Mouse (Mus musculus) kidney, adult 11 months (tissue): ENCODE measurements around the gene Txn2.
A peak's percentile ranks its signal among the peaks of the same experiment; 100 is the strongest.

ENCODE experiments used
- DNase-seq: peaks from one replicate; pipeline ENCODE4 v3.0.0; 2022

Txn2 gene

GRCm38 (mm10) chr15:77905275-77905970 is 23.4 kb downstream of the Txn2 start:
- peak; percentile 82 for DNase-seq

- DNase-seq: no peak
Measured at GRCm38 (mm10) chr15:77904363-77904892, 24.4 kb downstream of the Txn2 start.

- DNase-seq: peak; percentile 68
Measured at GRCm38 (mm10) chr15:77903176-77903575, 25.6 kb downstream of the Txn2 start.

- DNase-seq: no peak
Measured at GRCm38 (mm10) chr15:77894926-77895325, 33.9 kb downstream of the Txn2 start.

- no peak for DNase-seq
Measured at GRCm38 (mm10) chr15:77893292-77893691, 35.5 kb downstream of the Txn2 start.

- DNase-seq: no peak
Measured at GRCm38 (mm10) chr15:77892420-77892819, 36.4 kb downstream of the Txn2 start.

- DNase-seq: no peak
Measured at GRCm38 (mm10) chr15:77891766-77892165, 37.0 kb downstream of the Txn2 start.

GRCm38 (mm10) chr15:77889761-77890422 is 38.9 kb downstream of the Txn2 start:
- DNase-seq: no peak

GRCm38 (mm10) chr15:77888286-77888685 is 40.5 kb downstream of the Txn2 start:
- no peak for DNase-seq

- DNase-seq: no peak
Measured at GRCm38 (mm10) chr15:77887093-77887488, 41.7 kb downstream of the Txn2 start.

- no peak for DNase-seq
Measured at GRCm38 (mm10) chr15:77886369-77887092, 42.3 kb downstream of the Txn2 start.

- DNase-seq: peak; percentile 53
Measured at GRCm38 (mm10) chr15:77885945-77886344, 42.9 kb downstream of the Txn2 start.

GRCm38 (mm10) chr15:77885159-77885558 is 43.6 kb downstream of the Txn2 start:
- no peak for DNase-seq

- DNase-seq: no peak
Measured at GRCm38 (mm10) chr15:77883697-77884010, 45.2 kb downstream of the Txn2 start.

- peak; percentile 60 for DNase-seq
Measured at GRCm38 (mm10) chr15:77882797-77883696, 45.8 kb downstream of the Txn2 start.

- no peak for DNase-seq
Measured at GRCm38 (mm10) chr15:77882297-77882696, 46.5 kb downstream of the Txn2 start.

GRCm38 (mm10) chr15:77881698-77882097 is 47.1 kb downstream of the Txn2 start:
- DNase-seq: no peak

GRCm38 (mm10) chr15:77880738-77881137 is 48.1 kb downstream of the Txn2 start:
- DNase-seq: no peak

GRCm38 (mm10) chr15:77879756-77880155 is 49.0 kb downstream of the Txn2 start:
- no peak for DNase-seq

- DNase-seq: no peak
Measured at GRCm38 (mm10) chr15:77877209-77877608, 51.6 kb downstream of the Txn2 start.

GRCm38 (mm10) chr15:77876716-77877115 is 52.1 kb downstream of the Txn2 start:
- DNase-seq: peak; percentile 63

GRCm38 (mm10) chr15:77875953-77876352 is 52.9 kb downstream of the Txn2 start:
- no peak for DNase-seq

- DNase-seq: no peak
Measured at GRCm38 (mm10) chr15:77874807-77875206, 54.0 kb downstream of the Txn2 start.
